Mouse (Mus musculus) stomach, embryonic 15.5 days (tissue): Measurements from ENCODE around the gene Phf2. TPM values are rescaled to one million over a fixed set of nuclear protein-coding genes. Genes with fewer than 3 reads are reported as not detected.

Experiments used
- ATAC-seq: fragments of 200-750 bp; cut with Nextera tagmentation; 2 replicates; pipeline ENCODE4 v1.8.0; 2017; ENCODE audit warnings: low read depth, moderate number of reproducible peaks, moderate TSS enrichment; ENCODE audit not compliant: insufficient read depth, low FRiP score
- H3K27ac ChIP-seq: fragments of 300-500 bp; sonication (generic); 2 replicates; pipeline ENCODE4 v1.5.1; 2015; ENCODE audit warnings: mild to moderate bottlenecking, inconsistent platforms
- H3K27me3 ChIP-seq: fragments of 300-500 bp; sonication (generic); replicated peaks from 2 replicates; pipeline ENCODE4 v1.6.1; 2015; ENCODE audit warnings: inconsistent platforms
- H3K36me3 ChIP-seq: fragments of 300-500 bp; sonication (generic); 2 replicates; pipeline ENCODE4 v1.6.1; 2015; ENCODE audit warnings: inconsistent platforms
- H3K4me1 ChIP-seq: fragments of 300-500 bp; sonication (generic); 2 replicates; pipeline ENCODE4 v1.6.1; 2015; ENCODE audit warnings: inconsistent platforms
- H3K4me2 ChIP-seq: fragments of 300-500 bp; sonication (generic); 2 replicates; pipeline ENCODE4 v1.6.1; 2015; ENCODE audit warnings: mild to moderate bottlenecking, inconsistent platforms
- H3K4me3 ChIP-seq: fragments of 300-500 bp; sonication (generic); replicated peaks from 2 replicates; pipeline ENCODE4 v1.5.1; 2015; ENCODE audit warnings: inconsistent platforms
- H3K9ac ChIP-seq: fragments of 300-500 bp; sonication (generic); 2 replicates; pipeline ENCODE4 v1.6.1; 2015; ENCODE audit warnings: inconsistent platforms
- H3K9me3 ChIP-seq: fragments of 300-500 bp; sonication (generic); 2 replicates; pipeline ENCODE4 v1.6.1; 2016; ENCODE audit warnings: inconsistent platforms
- WGBS: fragments of 180-500 bp; shearing (Covaris S2); methylation state at CpG from one replicate; pipeline ENCODE4 v1.1.7; 2015; 5-methylcytosine and 5-hydroxymethylcytosine counted together
- polyA plus RNA-seq: library from polyadenylated mRNA; unstranded; fragments of >200 nt; fragmentation: Nextera tagmentation; extraction: Ambion mirVana; gene quantifications from 2 replicates; pipeline ENCODE4 v1.2.1, GENCODE M21; 2015

Phf2 gene
- polyA plus RNA-seq, 1 experiment from 2014 or later, result 6.9 TPM

- 52% methylated on average over 3 of the region's 3 CpGs for WGBS
- Histone ChIP-seq H3K9me3 (no peaks in the 10 kb centered on the region), H3K4me2 (no peak overlapping the region), H3K9ac (no peak overlapping the region), H3K4me3 (no peak overlapping the region), H3K4me1 (peaks cover 57% of the 10 kb centered on the region), H3K27me3 (no peaks in the 10 kb centered on the region), H3K36me3 (no peaks in the 10 kb centered on the region), H3K27ac (peak overlapping the region; percentile 54; the same call in 1 of the 2 replicates)
- ATAC-seq, result no peak
Measured at GRCm38 (mm10) chr13:48853947-48854346, 17.0 kb downstream of the Phf2 start.

- peak; percentile 52; the same call in 1 of the 2 replicates for ATAC-seq
- no peak overlapping the region for H3K4me3 ChIP-seq
- H3K36me3 ChIP-seq, result no peaks in the 10 kb centered on the region
- peaks cover 55% of the 10 kb centered on the region for H3K4me1 ChIP-seq
- no peak overlapping the region for H3K4me2 ChIP-seq
- H3K27me3 ChIP-seq, result no peaks in the 10 kb centered on the region
- WGBS, result 23% methylated on average over 2 of the region's 2 CpGs
- H3K9me3 ChIP-seq, result no peaks in the 10 kb centered on the region
- H3K27ac ChIP-seq, result no peak overlapping the region
- no peak overlapping the region for H3K9ac ChIP-seq
Measured at GRCm38 (mm10) chr13:48853475-48853874, 17.4 kb downstream of the Phf2 start.

GRCm38 (mm10) chr13:48852859-48853258 is 18.1 kb downstream of the Phf2 start:
- no peaks in the 10 kb centered on the region for H3K9me3 ChIP-seq
- H3K9ac ChIP-seq, result no peak overlapping the region
- no peak for ATAC-seq
- no peaks in the 10 kb centered on the region for H3K27me3 ChIP-seq
- no peak overlapping the region for H3K4me3 ChIP-seq
- 46% methylated on average over 3 of the region's 3 CpGs for WGBS
- H3K27ac ChIP-seq, result no peak overlapping the region
- no peak overlapping the region for H3K4me2 ChIP-seq
- H3K4me1 ChIP-seq, result peaks cover 52% of the 10 kb centered on the region
- no peaks in the 10 kb centered on the region for H3K36me3 ChIP-seq

- 84% methylated on average over 5 of the region's 5 CpGs for WGBS
- Histone ChIP-seq H3K27me3 (no peaks in the 10 kb centered on the region), H3K9ac (no peak overlapping the region), H3K4me2 (no peak overlapping the region), H3K27ac (no peak overlapping the region), H3K4me1 (peaks cover 41% of the 10 kb centered on the region), H3K4me3 (no peak overlapping the region), H3K9me3 (no peaks in the 10 kb centered on the region), H3K36me3 (no peaks in the 10 kb centered on the region)
- no peak for ATAC-seq
Measured at GRCm38 (mm10) chr13:48851719-48852118, 19.2 kb downstream of the Phf2 start.

GRCm38 (mm10) chr13:48850771-48851170 is 20.1 kb downstream of the Phf2 start:
- peaks cover 37% of the 10 kb centered on the region for H3K4me1 ChIP-seq
- no peaks in the 10 kb centered on the region for H3K36me3 ChIP-seq
- no peaks in the 10 kb centered on the region for H3K27me3 ChIP-seq
- no peak for ATAC-seq
- no peak overlapping the region for H3K4me2 ChIP-seq
- H3K9me3 ChIP-seq, result no peaks in the 10 kb centered on the region
- WGBS, result 80% methylated on average over 8 of the region's 8 CpGs
- no peak overlapping the region for H3K27ac ChIP-seq
- no peak overlapping the region for H3K9ac ChIP-seq
- no peak overlapping the region for H3K4me3 ChIP-seq

GRCm38 (mm10) chr13:48850326-48850725 is 20.6 kb downstream of the Phf2 start:
- H3K4me3 ChIP-seq, result no peak overlapping the region
- H3K27me3 ChIP-seq, result no peaks in the 10 kb centered on the region
- no peak overlapping the region for H3K9ac ChIP-seq
- 78% methylated on average over 2 of the region's 2 CpGs for WGBS
- no peak for ATAC-seq
- no peaks in the 10 kb centered on the region for H3K36me3 ChIP-seq
- H3K4me1 ChIP-seq, result peaks cover 36% of the 10 kb centered on the region
- H3K4me2 ChIP-seq, result no peak overlapping the region
- H3K9me3 ChIP-seq, result no peaks in the 10 kb centered on the region
- H3K27ac ChIP-seq, result no peak overlapping the region

- Histone ChIP-seq H3K27ac (peak overlapping the region; percentile 26; the same call in 1 of the 2 replicates), H3K27me3 (no peaks in the 10 kb centered on the region), H3K9me3 (no peaks in the 10 kb centered on the region), H3K4me2 (no peak overlapping the region), H3K9ac (no peak overlapping the region), H3K4me1 (peaks cover 35% of the 10 kb centered on the region), H3K36me3 (no peaks in the 10 kb centered on the region), H3K4me3 (no peak overlapping the region)
- WGBS, result 36% methylated on average over 3 of the region's 3 CpGs
- ATAC-seq, result no peak
Measured at GRCm38 (mm10) chr13:48849155-48849554, 21.8 kb downstream of the Phf2 start.

- no peaks in the 10 kb centered on the region for H3K36me3 ChIP-seq
- WGBS, result 51% methylated on average over 4 of the region's 4 CpGs
- no peaks in the 10 kb centered on the region for H3K27me3 ChIP-seq
- peaks cover 18% of the 10 kb centered on the region; the same call in 1 of the 2 replicates for H3K4me1 ChIP-seq
- H3K4me2 ChIP-seq, result no peak overlapping the region
- no peak; the same call in 1 of the 2 replicates for ATAC-seq
- H3K4me3 ChIP-seq, result no peak overlapping the region
- no peak overlapping the region for H3K27ac ChIP-seq
- no peak overlapping the region for H3K9ac ChIP-seq
- H3K9me3 ChIP-seq, result no peaks in the 10 kb centered on the region
Measured at GRCm38 (mm10) chr13:48845308-48845707, 25.6 kb downstream of the Phf2 start.

- no peak overlapping the region for H3K4me2 ChIP-seq
- 0 out of 2 replicates have a peak, but pooled peaks cover 8% of the 10 kb centered on the region for H3K4me1 ChIP-seq
- no peaks in the 10 kb centered on the region for H3K36me3 ChIP-seq
- no peak for ATAC-seq
- no peaks in the 10 kb centered on the region for H3K9me3 ChIP-seq
- no peaks in the 10 kb centered on the region for H3K27me3 ChIP-seq
- no peak overlapping the region for H3K9ac ChIP-seq
- 77% methylated on average over 1 of the region's 1 CpGs for WGBS
- no peak overlapping the region for H3K27ac ChIP-seq
- no peak overlapping the region for H3K4me3 ChIP-seq
Measured at GRCm38 (mm10) chr13:48843530-48843929, 27.4 kb downstream of the Phf2 start.

GRCm38 (mm10) chr13:48841905-48842592 is 28.9 kb downstream of the Phf2 start:
- Histone ChIP-seq H3K9me3 (no peaks in the 10 kb centered on the region), H3K27ac (peak overlapping the region; percentile 55; the same call in 1 of the 2 replicates), H3K27me3 (no peaks in the 10 kb centered on the region), H3K36me3 (no peaks in the 10 kb centered on the region), H3K4me2 (no peak overlapping the region; the same call in 1 of the 2 replicates), H3K9ac (no peak overlapping the region), H3K4me1 (0 out of 2 replicates have a peak, but pooled peaks cover 4% of the 10 kb centered on the region), H3K4me3 (no peak overlapping the region)
- 0 out of 2 replicates have a peak, but pooled peaks have one; percentile 18 for ATAC-seq
- 69% methylated on average over 5 of the region's 5 CpGs for WGBS

- no peak overlapping the region for H3K9ac ChIP-seq
- no peaks in the 10 kb centered on the region for H3K27me3 ChIP-seq
- H3K4me3 ChIP-seq, result no peak overlapping the region
- no peaks in the 10 kb centered on the region for H3K9me3 ChIP-seq
- no peak overlapping the region for H3K27ac ChIP-seq
- H3K36me3 ChIP-seq, result peaks cover 6% of the 10 kb centered on the region; the same call in 1 of the 2 replicates
- 0 out of 2 replicates have a peak, but pooled peaks cover 4% of the 10 kb centered on the region for H3K4me1 ChIP-seq
- 76% methylated on average over 2 of the region's 2 CpGs for WGBS
- ATAC-seq, result no peak
- no peak overlapping the region for H3K4me2 ChIP-seq
Measured at GRCm38 (mm10) chr13:48838284-48838683, 32.6 kb downstream of the Phf2 start.

- H3K4me3 ChIP-seq, result no peak overlapping the region
- no peaks in the 10 kb centered on the region for H3K9me3 ChIP-seq
- H3K4me2 ChIP-seq, result no peak overlapping the region
- 56% methylated on average over 6 of the region's 6 CpGs for WGBS
- H3K4me1 ChIP-seq, result 0 out of 2 replicates have a peak, but pooled peaks cover 4% of the 10 kb centered on the region
- no peaks in the 10 kb centered on the region for H3K27me3 ChIP-seq
- no peak overlapping the region for H3K9ac ChIP-seq
- H3K36me3 ChIP-seq, result peaks cover 6% of the 10 kb centered on the region; the same call in 1 of the 2 replicates
- no peak for ATAC-seq
- H3K27ac ChIP-seq, result no peak overlapping the region
Measured at GRCm38 (mm10) chr13:48837537-48837936, 33.4 kb downstream of the Phf2 start.
